Mouse (Mus musculus) neural tube, embryonic 10.5 days (tissue): ENCODE results near the gene Clspn.
A peak's percentile ranks its signal among the peaks of the same experiment; 100 is the strongest.
"Not testable (repeated sequence)": the region's sequence is repeated elsewhere in the genome, so short reads cannot be mapped to it uniquely, and the experiment has no call there.

Experiments used
- DNase-seq: peaks from one replicate; pipeline ENCODE4 v3.0.0-alpha.2; 2017; ENCODE audit warnings: low spot score; ENCODE audit errors: extremely low spot score

The Clspn gene

DNA sequence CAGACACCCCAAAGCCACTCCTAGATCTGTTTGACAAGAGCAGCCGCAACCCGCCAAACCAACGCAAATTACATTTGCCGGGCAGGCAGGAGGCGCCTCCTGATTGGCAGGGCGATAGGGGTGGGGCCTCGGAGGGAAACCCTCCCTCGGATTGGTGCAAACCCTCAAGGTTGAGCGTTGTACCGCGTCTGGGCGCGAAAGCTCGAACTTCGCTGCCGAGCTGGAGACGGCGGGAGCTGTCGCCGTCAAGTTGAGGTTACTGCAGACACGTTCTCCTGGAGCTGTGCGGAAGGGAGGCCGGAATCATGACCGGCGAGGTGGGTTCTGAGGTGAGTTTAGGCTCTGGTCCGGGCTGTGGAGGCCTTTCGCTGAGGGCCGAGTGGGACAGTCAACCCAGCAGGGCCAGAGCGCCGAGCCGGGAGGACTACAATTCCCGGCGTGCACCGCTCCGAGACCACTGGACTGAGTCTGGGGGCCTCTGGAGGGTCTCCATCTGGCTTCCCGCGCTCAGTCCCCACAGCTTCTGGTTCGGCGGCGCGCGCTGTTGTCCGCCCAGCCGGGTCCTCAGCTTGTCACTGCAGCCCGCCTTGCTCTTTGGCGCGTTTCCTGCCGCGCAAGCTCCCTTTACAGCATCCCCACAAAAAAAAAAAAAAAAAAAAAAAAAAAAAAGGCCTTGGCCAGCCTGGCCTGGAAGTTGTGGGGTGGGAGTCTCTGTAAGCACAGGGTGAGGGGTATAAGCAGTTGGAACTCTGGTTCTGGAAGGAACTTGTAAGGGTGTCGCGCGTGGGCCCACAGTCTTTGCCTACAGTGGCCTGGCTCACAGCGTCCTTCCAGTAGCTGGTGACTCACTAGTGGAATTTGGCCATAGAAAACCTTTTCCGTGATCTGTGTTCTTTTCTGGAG lies at the start of gene Clspn:
Clspn (plus strand) TSS at position 127 of the 903 bp plus-strand sequence.
- peak; percentile 95 for DNase-seq

- no peak for DNase-seq
Measured at GRCm38 (mm10) chr4:126508110-126508899, 48.4 kb upstream of the Clspn start.

DNA sequence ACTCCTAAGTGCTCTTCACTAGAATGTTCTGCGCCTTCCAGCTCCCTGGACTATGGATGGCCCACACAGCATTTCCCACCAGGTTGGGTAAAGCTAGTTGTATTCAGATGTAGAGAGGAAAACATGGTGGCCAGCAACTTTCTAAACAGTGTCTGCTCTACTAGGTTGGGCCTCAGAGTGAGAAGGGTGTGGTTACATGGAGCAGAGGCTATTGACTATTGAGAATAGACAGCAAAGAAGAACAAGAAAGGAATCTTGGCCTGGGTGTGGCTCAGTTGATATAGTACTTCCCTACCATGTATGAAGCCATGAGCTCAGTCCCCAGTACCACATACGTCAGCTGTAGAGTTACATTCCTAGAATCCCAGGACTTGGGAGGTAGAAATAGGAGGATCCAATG lies 47.7 kb upstream of the Clspn start:
- DNase-seq, result no peak

- DNase-seq, result no peak
Measured at GRCm38 (mm10) chr4:126511013-126511412, 45.7 kb upstream of the Clspn start.

DNA sequence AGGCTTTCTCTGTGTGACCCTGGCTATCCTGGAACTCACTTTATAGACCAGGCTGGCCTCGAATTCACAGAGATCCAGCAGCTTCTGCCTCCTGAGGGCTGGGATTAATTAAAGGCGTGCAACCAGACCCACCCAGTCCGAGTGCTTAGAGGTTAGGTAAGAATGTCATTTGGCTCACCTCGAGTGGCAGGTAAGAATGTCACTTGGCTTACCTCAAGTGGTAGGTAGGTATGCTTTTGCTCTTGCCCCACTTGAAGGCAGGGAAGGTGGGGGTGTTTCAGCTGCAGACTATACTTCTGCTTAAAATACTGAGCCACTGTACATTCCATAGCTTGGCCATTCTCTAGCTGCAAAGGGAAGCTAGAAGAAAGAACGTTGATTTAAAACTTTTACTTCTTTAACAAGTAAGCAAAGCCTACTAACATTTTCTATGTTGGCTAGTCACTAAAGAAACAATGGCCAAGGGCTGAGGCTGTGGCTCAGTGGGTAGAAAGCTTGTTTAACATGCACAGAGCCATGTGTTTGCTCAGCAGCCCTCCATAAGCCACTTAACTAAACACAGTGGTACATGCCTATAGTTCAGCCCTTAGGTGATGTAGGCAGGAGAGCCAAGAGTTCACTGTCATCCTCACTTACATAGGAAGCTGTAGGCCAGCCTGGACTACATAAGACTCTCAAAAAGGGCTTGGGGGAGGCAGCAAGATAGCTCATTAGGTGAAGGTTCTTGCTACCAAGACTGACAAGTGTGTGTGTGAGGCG lies 44.2 kb upstream of the Clspn start:
- no peak for DNase-seq

GRCm38 (mm10) chr4:126526164-126526563 lies 30.6 kb upstream of the Clspn start:
- no peak for DNase-seq

- DNase-seq, result no peak
Measured at GRCm38 (mm10) chr4:126526828-126527227, 29.9 kb upstream of the Clspn start.

DNA sequence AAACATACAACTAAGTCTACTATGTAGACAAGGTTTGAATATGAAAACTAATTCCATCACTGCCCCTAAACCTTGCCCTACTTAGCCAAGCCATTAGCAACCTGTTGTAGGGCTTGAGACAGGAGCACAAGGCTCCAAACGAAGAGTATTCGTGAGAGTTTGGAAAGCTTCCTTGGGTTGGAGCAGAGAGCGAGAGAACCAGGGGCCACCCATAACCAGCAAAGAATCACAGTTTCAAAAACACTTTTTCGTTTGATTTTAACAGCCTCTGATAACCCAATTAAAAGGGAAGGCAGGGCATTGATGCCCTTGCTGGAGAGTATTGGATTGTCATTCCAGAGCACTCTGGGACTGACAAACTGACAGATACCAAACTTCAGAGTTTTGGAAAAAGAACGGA lies 24.4 kb upstream of the Clspn start:
- no peak for DNase-seq

DNA sequence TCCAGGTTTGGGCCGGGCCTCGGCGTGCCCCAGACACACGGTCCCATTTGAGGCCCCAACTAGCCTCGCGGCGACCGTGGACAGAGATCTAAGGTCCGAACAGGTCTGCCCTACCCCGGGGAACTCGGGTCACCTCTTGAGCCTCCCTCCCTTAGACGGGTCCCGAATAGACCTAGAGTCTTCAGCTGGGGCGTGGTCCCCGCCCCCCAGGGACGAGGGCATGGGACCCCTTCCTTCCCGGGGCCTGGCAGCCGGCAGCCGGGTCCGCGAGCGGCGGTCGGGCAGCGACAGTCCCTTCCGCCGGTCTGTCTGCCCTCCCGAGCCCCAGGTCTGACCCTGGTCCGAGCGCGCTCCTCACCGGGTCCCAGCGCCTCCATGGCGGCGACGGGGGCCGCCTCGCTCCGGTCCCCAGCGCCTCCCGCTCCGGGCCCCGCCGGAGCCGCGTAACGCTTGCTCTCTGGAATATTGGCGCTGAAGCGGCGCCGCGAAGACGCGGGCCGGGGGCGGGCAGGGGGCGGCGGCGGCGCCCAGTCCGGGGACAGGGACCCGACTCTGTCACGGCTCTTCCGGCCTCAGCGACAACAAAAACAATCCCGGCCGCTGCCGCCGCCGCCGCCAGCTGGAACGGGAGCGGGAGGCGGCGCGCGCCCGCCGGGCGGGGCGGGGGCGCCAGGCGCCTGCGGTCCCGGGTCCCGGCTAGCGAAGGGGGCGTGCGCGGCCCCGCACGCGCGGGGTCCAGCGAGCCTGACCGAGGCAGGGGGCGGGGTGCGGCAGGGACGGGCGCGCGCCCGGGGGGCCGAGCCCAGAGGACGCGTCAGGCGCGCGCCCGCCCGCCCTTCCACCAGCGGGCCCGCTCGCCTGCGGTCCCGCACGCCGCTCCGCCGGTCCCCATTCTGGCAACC lies 23.7 kb upstream of the Clspn start, which contains the start of gene Ago4:
Ago4 (minus strand) TSS at position 646 of the 902 bp plus-strand sequence.
- peak; percentile 71 for DNase-seq

DNA sequence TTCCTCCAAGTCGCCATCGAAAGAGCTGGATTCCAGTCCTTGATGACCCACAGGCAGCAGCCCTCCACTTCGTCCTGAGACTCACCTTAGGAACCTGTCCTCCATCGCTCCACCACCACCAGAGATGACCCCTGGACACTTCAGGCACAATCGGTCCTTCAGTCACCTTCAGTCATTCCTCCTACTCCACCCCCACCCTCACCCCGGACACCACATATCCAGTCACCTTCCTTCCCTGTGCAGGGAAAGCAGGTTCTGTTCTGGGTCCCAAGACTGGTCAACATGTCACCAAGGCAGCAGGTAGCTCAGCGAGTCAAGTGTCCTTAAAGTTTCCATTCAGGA lies 23.0 kb upstream of the Clspn start:
- no peak for DNase-seq

- DNase-seq, result not testable (repeated sequence)
Measured at GRCm38 (mm10) chr4:126535631-126536030, 21.1 kb upstream of the Clspn start.

DNA sequence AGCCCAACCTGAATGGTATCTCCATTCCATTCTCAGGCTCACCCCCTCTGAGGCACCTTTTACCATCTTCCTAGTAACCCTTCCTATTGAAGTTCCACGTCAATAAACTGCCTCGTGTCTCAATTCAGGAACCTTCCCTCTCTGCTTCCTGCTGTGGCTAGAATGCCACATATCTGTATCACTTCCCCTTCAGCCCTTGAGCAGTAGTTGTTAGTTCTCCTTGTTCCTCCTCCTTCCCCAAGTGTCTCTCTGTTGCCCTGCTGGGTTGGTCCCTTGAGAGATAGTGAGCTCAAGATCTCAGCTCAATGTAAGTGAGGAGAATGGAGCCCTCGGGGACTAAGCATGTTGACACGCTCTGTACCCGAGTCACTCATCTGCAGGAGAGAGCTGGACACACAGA lies 19.9 kb upstream of the Clspn start:
- DNase-seq, result no peak

DNA sequence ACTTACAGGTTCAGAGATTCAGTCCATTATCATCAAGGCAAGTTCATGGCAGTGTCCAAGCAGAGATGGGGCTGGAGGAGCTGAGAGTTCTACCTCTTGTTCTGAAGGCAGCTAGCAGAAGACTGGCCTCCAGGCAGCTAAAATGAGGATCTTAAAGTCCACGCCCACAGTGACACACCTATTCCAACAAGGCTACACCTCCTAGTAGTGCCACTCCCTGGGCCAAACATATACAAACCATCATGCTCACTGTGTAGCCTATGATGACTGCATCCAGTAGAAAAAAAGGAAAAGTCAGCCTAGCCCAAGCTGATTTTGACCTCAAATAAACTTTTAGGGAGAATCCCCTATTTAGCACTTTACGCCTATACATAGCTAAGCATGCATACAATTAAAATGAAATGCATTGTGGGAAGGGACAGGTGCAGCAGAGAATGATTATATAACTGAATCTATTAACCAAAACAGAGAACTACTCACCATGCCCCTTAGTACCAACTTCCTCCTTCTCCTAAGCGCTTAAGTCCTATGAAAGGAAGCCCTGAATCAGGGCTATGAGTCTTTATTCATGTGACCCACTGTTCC lies 16.2 kb upstream of the Clspn start:
- no peak for DNase-seq

DNA sequence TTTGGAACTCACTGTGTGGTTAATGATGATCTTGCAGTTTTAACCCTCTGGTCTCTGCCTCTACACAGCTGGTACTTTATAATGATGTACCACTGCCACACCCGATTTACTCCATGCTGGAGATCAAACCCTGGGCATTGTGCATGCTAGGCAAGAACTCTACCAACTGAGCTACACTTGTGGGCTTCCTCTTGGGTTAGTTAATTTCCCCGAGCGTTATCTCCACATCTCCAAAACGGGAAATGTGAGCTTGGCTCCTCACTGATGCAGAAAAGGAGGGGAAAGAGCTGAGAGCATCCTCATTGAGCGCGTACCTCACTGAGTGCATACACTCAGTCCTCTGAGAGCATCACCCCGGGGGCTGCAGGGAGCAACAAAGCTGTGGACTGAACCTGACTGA lies 13.9 kb upstream of the Clspn start:
- DNase-seq, result no peak

- DNase-seq, result no peak
Measured at GRCm38 (mm10) chr4:126545016-126545415, 11.7 kb upstream of the Clspn start.

- DNase-seq, result no peak
Measured at GRCm38 (mm10) chr4:126545703-126546102, 11.0 kb upstream of the Clspn start.

- DNase-seq, result no peak
Measured at GRCm38 (mm10) chr4:126546183-126546582, 10.6 kb upstream of the Clspn start.

- no peak for DNase-seq
Measured at GRCm38 (mm10) chr4:126552136-126552535, 4.6 kb upstream of the Clspn start.

GRCm38 (mm10) chr4:126553105-126553504 lies 3.6 kb upstream of the Clspn start:
- DNase-seq, result no peak

DNA sequence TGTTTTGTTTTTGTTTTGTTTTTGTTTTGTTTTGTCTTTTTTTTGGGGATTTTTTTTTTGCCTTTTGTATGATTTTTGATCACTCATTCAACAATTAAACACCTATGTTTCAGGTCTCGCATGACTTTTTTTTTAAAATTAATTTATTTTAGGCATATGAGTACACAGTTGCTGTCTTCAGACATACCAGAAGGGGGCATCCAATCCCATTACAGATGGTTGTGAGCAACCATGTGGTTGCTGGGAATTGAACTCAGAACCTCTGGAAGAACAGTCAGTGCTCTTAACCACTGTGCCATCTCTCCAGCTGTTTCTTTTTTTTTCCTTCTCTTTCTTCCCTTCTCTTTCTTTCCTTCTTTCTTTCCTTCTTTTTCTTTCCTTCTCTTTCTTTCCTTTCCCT lies 3.0 kb upstream of the Clspn start:
- no peak for DNase-seq
